Mouse (Mus musculus) monocyte, adult 2 months (primary cell): ENCODE data around the gene Cdc42ep3.

Source experiments
- DNase-seq, 2 experiments: peaks; one replicate each; pipeline ENCODE4 v3.0.0; 2022; ENCODE audit warnings: low spot score in 2 of 2, low read depth in 1 of 2

Cdc42ep3 gene

GRCm38 (mm10) chr17:79291672-79292071 lies 63.2 kb downstream of the Cdc42ep3 start:
- no peak for DNase-seq

GRCm38 (mm10) chr17:79290697-79291096 lies 64.2 kb downstream of the Cdc42ep3 start:
- DNase-seq, result no peak

GRCm38 (mm10) chr17:79287302-79287701 lies 67.6 kb downstream of the Cdc42ep3 start:
- no peak for DNase-seq

GRCm38 (mm10) chr17:79285030-79285601 lies 69.8 kb downstream of the Cdc42ep3 start:
- no peak for DNase-seq
